Mouse (Mus musculus) forebrain, embryonic 10.5 days (tissue): ENCODE results near the gene Selenoh. TPM values are rescaled to one million over a fixed set of nuclear protein-coding genes. Genes with fewer than 3 reads are reported as not detected.
A peak's percentile ranks its signal among the peaks of the same experiment; 100 is the strongest.

Experiments
- DNase-seq: peaks from one replicate; pipeline ENCODE4 v3.0.0-alpha.2; 2017; ENCODE audit warnings: low spot score; ENCODE audit errors: extremely low spot score
- H3K27ac ChIP-seq: fragments of 300-500 bp; sonication (generic); 2 replicates; pipeline ENCODE4 v1.5.1; 2016; ENCODE audit warnings: mild to moderate bottlenecking
- H3K27me3 ChIP-seq: fragments of 300-500 bp; sonication (generic); 2 replicates; pipeline ENCODE4 v1.6.1; 2016; ENCODE audit warnings: mild to moderate bottlenecking; ENCODE audit not compliant: poor library complexity, severe bottlenecking
- H3K36me3 ChIP-seq: fragments of 300-500 bp; sonication (generic); replicated peaks from 2 replicates; pipeline ENCODE4 v1.6.1; 2016; ENCODE audit warnings: mild to moderate bottlenecking, moderate library complexity
- H3K4me1 ChIP-seq: fragments of 300-500 bp; sonication (generic); 2 replicates; pipeline ENCODE4 v1.6.1; 2016
- H3K4me3 ChIP-seq: fragments of 300-500 bp; sonication (generic); 2 replicates; pipeline ENCODE4 v1.5.1; 2016; ENCODE audit warnings: mild to moderate bottlenecking, moderate library complexity
- H3K9me3 ChIP-seq: fragments of 300-500 bp; sonication (generic); 2 replicates; pipeline ENCODE4 v1.6.1; 2016; ENCODE audit warnings: mild to moderate bottlenecking, moderate library complexity
- WGBS: fragments of 180-500 bp; shearing (Covaris S2); methylation state at CpG from one replicate; pipeline ENCODE4 v1.1.7; 2016; 5-methylcytosine and 5-hydroxymethylcytosine counted together
- polyA plus RNA-seq: library from polyadenylated mRNA; unstranded; fragments of >200 nt; fragmentation: Nextera tagmentation; extraction: Ambion mirVana; gene quantifications from 2 replicates; pipeline ENCODE4 v1.2.1, GENCODE M21; 2016

Gene Selenoh
- polyA plus RNA-seq, 1 experiment from 2014 or later, result 592 TPM

GRCm38 (mm10) chr2:84635611-84636010 is 35.0 kb downstream of the Selenoh start:
- Histone ChIP-seq H3K4me3 (peak overlapping the region; percentile 33), H3K27ac (peak overlapping the region; percentile 84), H3K27me3 (no peaks in the 10 kb centered on the region), H3K36me3 (peaks cover 6% of the 10 kb centered on the region; the same call in 1 of the 2 replicates), H3K9me3 (no peaks in the 10 kb centered on the region), H3K4me1 (peaks cover 70% of the 10 kb centered on the region)
- DNase-seq, result peak; percentile 65
- WGBS, result 2% methylated on average over 2 of the region's 2 CpGs

- peak overlapping the region; percentile 33 for H3K4me3 ChIP-seq
- no peaks in the 10 kb centered on the region for H3K9me3 ChIP-seq
- H3K4me1 ChIP-seq, result peaks cover 70% of the 10 kb centered on the region
- WGBS, result 23% methylated on average over 4 of the region's 4 CpGs
- H3K36me3 ChIP-seq, result peaks cover 8% of the 10 kb centered on the region
- H3K27ac ChIP-seq, result peak overlapping the region; percentile 84
- no peaks in the 10 kb centered on the region for H3K27me3 ChIP-seq
- no peak for DNase-seq
These were observed 35.6 kb downstream of the Selenoh start for GRCm38 (mm10) chr2:84634934-84635482.

GRCm38 (mm10) chr2:84634006-84634405 is 36.6 kb downstream of the Selenoh start:
- peaks cover 12% of the 10 kb centered on the region for H3K36me3 ChIP-seq
- H3K27me3 ChIP-seq, result no peaks in the 10 kb centered on the region
- peak overlapping the region; percentile 84; the same call in 1 of the 2 replicates for H3K27ac ChIP-seq
- DNase-seq, result no peak
- H3K4me1 ChIP-seq, result peaks cover 66% of the 10 kb centered on the region
- H3K4me3 ChIP-seq, result no peak overlapping the region
- H3K9me3 ChIP-seq, result no peaks in the 10 kb centered on the region
- 84% methylated on average over 4 of the region's 4 CpGs for WGBS

GRCm38 (mm10) chr2:84632999-84633398 is 37.6 kb downstream of the Selenoh start:
- H3K27ac ChIP-seq, result peak overlapping the region; percentile 74
- H3K36me3 ChIP-seq, result peaks cover 15% of the 10 kb centered on the region
- H3K9me3 ChIP-seq, result no peaks in the 10 kb centered on the region
- DNase-seq, result no peak
- H3K4me1 ChIP-seq, result peaks cover 59% of the 10 kb centered on the region
- H3K27me3 ChIP-seq, result no peaks in the 10 kb centered on the region
- WGBS, result 5% methylated on average over 3 of the region's 3 CpGs
- no peak overlapping the region for H3K4me3 ChIP-seq

GRCm38 (mm10) chr2:84632001-84632400 is 38.6 kb downstream of the Selenoh start:
- Histone ChIP-seq H3K36me3 (peaks cover 15% of the 10 kb centered on the region), H3K4me1 (peaks cover 54% of the 10 kb centered on the region), H3K27ac (no peak overlapping the region), H3K27me3 (no peaks in the 10 kb centered on the region), H3K9me3 (no peaks in the 10 kb centered on the region), H3K4me3 (no peak overlapping the region)
- DNase-seq, result no peak
- WGBS, result 96% methylated on average over 1 of the region's 1 CpGs

GRCm38 (mm10) chr2:84627036-84627435 is 43.5 kb downstream of the Selenoh start:
- H3K4me3 ChIP-seq, result no peak overlapping the region
- peaks cover 9% of the 10 kb centered on the region; the same call in 1 of the 2 replicates for H3K4me1 ChIP-seq
- no peak for DNase-seq
- H3K36me3 ChIP-seq, result peaks cover 30% of the 10 kb centered on the region
- no peak overlapping the region for H3K27ac ChIP-seq
- H3K27me3 ChIP-seq, result no peaks in the 10 kb centered on the region
- no peaks in the 10 kb centered on the region for H3K9me3 ChIP-seq
- 78% methylated on average over 3 of the region's 3 CpGs for WGBS

GRCm38 (mm10) chr2:84626366-84626975 is 44.1 kb downstream of the Selenoh start:
- peaks cover 26% of the 10 kb centered on the region for H3K36me3 ChIP-seq
- no peak overlapping the region for H3K27ac ChIP-seq
- no peaks in the 10 kb centered on the region for H3K27me3 ChIP-seq
- 84% methylated on average over 7 of the region's 7 CpGs for WGBS
- H3K4me1 ChIP-seq, result peaks cover 7% of the 10 kb centered on the region; the same call in 1 of the 2 replicates
- no peaks in the 10 kb centered on the region for H3K9me3 ChIP-seq
- H3K4me3 ChIP-seq, result no peak overlapping the region
- DNase-seq, result no peak

GRCm38 (mm10) chr2:84624201-84624600 is 46.4 kb downstream of the Selenoh start:
- H3K4me3 ChIP-seq, result no peak overlapping the region
- WGBS, result 92% methylated on average over 17 of the region's 17 CpGs

GRCm38 (mm10) chr2:84623428-84624119 is 47.0 kb downstream of the Selenoh start:
- H3K27ac ChIP-seq, result no peak overlapping the region
- H3K9me3 ChIP-seq, result no peaks in the 10 kb centered on the region
- no peak overlapping the region for H3K4me3 ChIP-seq
- 94% methylated on average over 3 of the region's 3 CpGs for WGBS
- peaks cover 44% of the 10 kb centered on the region for H3K36me3 ChIP-seq
- no peaks in the 10 kb centered on the region for H3K27me3 ChIP-seq
- no peak for DNase-seq
- peaks cover 7% of the 10 kb centered on the region; the same call in 1 of the 2 replicates for H3K4me1 ChIP-seq

More at GRCm38 (mm10) chr2:84624201-84624600, 46.4 kb downstream of the Selenoh start:
- no peaks in the 10 kb centered on the region for H3K9me3 ChIP-seq
- peaks cover 7% of the 10 kb centered on the region; the same call in 1 of the 2 replicates for H3K4me1 ChIP-seq
- H3K27ac ChIP-seq, result no peak overlapping the region
- peaks cover 43% of the 10 kb centered on the region for H3K36me3 ChIP-seq
- no peak for DNase-seq
- H3K27me3 ChIP-seq, result no peaks in the 10 kb centered on the region

- no peak for DNase-seq
These were observed 47.9 kb downstream of the Selenoh start for GRCm38 (mm10) chr2:84622668-84623067.

GRCm38 (mm10) chr2:84619646-84620340 is 50.8 kb downstream of the Selenoh start:
- DNase-seq, result no peak
- 92% methylated on average over 21 of the region's 21 CpGs for WGBS
- Histone ChIP-seq H3K4me3 (no peak overlapping the region), H3K9me3 (no peaks in the 10 kb centered on the region), H3K27ac (no peak overlapping the region), H3K36me3 (peaks cover 71% of the 10 kb centered on the region), H3K27me3 (no peaks in the 10 kb centered on the region), H3K4me1 (no peaks in the 10 kb centered on the region; the same call in 1 of the 2 replicates)

More at GRCm38 (mm10) chr2:84622668-84623067, 47.9 kb downstream of the Selenoh start:
- Histone ChIP-seq H3K9me3 (no peaks in the 10 kb centered on the region), H3K27me3 (no peaks in the 10 kb centered on the region), H3K4me3 (no peak overlapping the region), H3K4me1 (peaks cover 5% of the 10 kb centered on the region; the same call in 1 of the 2 replicates), H3K27ac (no peak overlapping the region), H3K36me3 (peaks cover 49% of the 10 kb centered on the region)
- WGBS, result 92% methylated on average over 2 of the region's 2 CpGs
